Mouse (Mus musculus): ENCODE measurements around the gene Vapb. TPM values are rescaled to one million over a fixed set of nuclear protein-coding genes. Genes with fewer than 3 reads are reported as not detected.

The Vapb gene
- total RNA-seq, 2 experiments from 2014 or later = 160 to 166 TPM

- DNase-seq = peak; percentile 69
- intact Hi-C loops (cut with DNase I; ENCODE audit: low total_unique reads) = no loop called here
Observed at GRCm38 (mm10) chr2:173810036-173810850, 72.9 kb downstream of the Vapb start.

GRCm38 (mm10) chr2:173810851-173811130 is 73.5 kb downstream of the Vapb start:
- intact Hi-C loops (cut with DNase I; ENCODE audit: low total_unique reads) = no loop called here
- no peak for DNase-seq

DNA sequence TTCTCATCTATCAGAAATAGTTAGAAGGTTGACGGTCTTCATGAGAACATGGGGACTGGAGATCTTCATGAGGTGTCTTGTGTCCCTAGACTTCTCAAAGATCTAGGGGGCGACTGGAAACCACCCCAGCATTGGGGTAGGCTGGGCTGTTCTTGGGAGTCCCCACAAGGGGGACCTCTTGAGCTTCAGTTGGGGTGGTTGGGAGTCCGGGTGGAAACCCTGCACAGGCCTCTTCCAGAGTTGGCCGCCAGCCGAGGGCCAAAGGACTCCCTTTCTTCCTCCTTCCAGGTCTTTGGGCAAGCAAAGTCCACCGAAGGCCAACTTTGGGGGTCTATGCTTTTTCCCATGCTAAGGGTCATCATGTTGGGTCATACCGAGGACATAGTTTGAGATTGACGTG is 74.5 kb downstream of the Vapb start:
- no peak for DNase-seq
- intact Hi-C loops (cut with DNase I; ENCODE audit: low total_unique reads) = no loop called here

DNA sequence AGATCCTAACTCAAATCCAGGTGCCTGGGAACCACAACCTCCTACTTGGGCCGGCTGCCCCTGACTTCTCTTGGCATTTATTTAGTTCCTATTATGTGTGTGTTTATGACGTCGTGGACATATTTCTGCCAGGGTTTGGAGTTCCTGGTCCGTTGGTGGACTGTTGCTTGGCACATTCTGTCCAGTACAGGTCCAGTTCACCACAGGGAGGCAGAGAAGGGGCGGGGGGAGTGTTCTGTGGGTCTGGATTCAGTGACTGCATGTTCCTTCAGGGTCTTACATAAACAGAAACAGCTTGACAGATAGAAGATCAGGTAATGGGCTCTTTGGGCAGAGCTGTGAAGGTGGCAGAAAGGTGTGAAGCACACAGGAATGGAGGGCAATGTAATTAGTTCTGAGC is 75.8 kb downstream of the Vapb start:
- no peak for DNase-seq
- intact Hi-C loops (cut with DNase I; ENCODE audit: low total_unique reads) = no loop called here

- intact Hi-C loops (cut with DNase I; ENCODE audit: low total_unique reads) = no loop called here
- no peak for DNase-seq
Observed at GRCm38 (mm10) chr2:173826287-173826686, 89.0 kb downstream of the Vapb start.

DNA sequence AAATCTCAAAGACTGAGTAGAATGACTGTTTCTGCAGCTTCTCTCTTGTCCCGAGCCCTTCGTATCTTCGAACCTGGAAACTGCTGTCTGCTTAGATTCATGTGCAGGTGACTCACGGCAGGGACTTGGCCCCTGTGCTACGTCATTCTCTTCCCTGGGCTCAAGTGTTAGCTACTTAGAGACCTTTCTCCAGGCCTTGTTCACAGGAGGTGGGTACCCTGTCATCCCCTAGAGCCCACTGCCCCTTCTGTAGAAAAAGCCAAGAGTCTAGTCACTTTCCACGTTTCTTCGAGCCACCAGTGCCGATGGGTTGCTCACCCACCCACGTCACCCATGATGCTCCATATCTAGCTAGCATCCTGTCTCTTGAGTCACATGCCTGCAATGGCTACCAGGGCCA is 89.9 kb downstream of the Vapb start:
- no peak for DNase-seq
- intact Hi-C loops (cut with DNase I; ENCODE audit: low total_unique reads) = no loop called here

DNA sequence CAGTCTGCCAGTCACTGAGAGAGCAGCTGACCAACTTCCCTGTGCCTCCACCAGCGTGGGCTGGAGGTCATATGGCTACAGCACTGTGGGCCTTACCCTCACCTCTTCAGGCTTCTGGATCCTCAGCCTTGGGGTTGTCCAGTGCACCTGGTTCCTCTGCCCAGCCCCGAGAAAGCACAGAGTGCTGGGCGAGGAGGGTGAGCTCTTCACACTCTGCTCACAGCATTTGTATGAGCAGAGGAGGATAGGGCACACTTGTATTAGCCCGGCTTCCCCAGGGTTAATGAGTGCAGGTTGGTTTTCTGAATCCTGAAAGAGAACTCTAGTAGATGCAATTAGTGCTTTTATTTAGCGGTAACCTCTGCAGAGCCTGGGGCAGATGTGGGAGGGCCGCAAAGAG is 90.8 kb downstream of the Vapb start:
- DNase-seq = no peak
- intact Hi-C loops (cut with DNase I; ENCODE audit: low total_unique reads) = no loop called here

GRCm38 (mm10) chr2:173832828-173833492 is 95.6 kb downstream of the Vapb start:
- intact Hi-C loops (cut with DNase I; ENCODE audit: low total_unique reads) = no loop called here

More at GRCm38 (mm10) chr2:173832828-173833492, 95.6 kb downstream of the Vapb start:
- no peak for DNase-seq

Small RNA genes within 50 kb of the gene (microRNA-seq; reads per million reads assigned to microRNA genes)
- gene Mir6340 = 0 reads per million in 2 experiments

Other genes with a start within 250 kb of the Vapb start
- not detected for gene 1700021F07Rik, start 214.9 kb upstream of the Vapb start, total RNA-seq (2021)
- not detected for gene Ankrd60, start 159.1 kb upstream of the Vapb start, total RNA-seq (2021)
- gene Rab22a, start 77.8 kb upstream of the Vapb start, total RNA-seq (2021) = 10 to 100 TPM; 21.5 to 22.5 TPM
- gene 1700010B08Rik, start 18.1 kb upstream of the Vapb start, total RNA-seq (2021) = not detected